Mouse (Mus musculus): ENCODE results near the gene Zfp62. TPM values are rescaled to one million over a fixed set of nuclear protein-coding genes. Genes with fewer than 3 reads are reported as not detected.
"Not testable (repeated sequence)": the region's sequence is repeated elsewhere in the genome, so short reads cannot be mapped to it uniquely, and the experiment has no call there.

Gene Zfp62
- polyA plus RNA-seq, 1 experiment from 2014 or later = 34.5 TPM

- H3K4me3 ChIP-seq (ENCODE audit: low read depth, low read length) = no peak overlapping the region
- WGBS = 71% methylated on average over 1 of the region's 1 CpGs
- no peaks in the 10 kb centered on the region for H3K4me1 ChIP-seq (replicated peaks; ENCODE audit: control insufficient read depth, insufficient read depth, low read length)
- no peaks in the 10 kb centered on the region for H3K36me3 ChIP-seq (ENCODE audit: control insufficient read depth, insufficient read depth, low read length)
- DNase-seq (ENCODE audit: low spot score) (no peak), ATAC-seq (replicated peaks; ENCODE audit: low FRiP score, low TSS enrichment, low read depth) (no peak)
- no peaks in the 10 kb centered on the region for H3K27me3 ChIP-seq (replicated peaks; ENCODE audit: control insufficient read depth, insufficient read depth, low read length)
- H3K9ac ChIP-seq (ENCODE audit: low read length) = no peak overlapping the region
- H3K9me3 ChIP-seq (ENCODE audit: control insufficient read depth, low read length) = no peaks in the 10 kb centered on the region
- H3K4me2 ChIP-seq (ENCODE audit: low read length) = no peak overlapping the region
- no peak overlapping the region for H3K27ac ChIP-seq (ENCODE audit: low read depth)
Observed at GRCm38 (mm10) chr11:49183172-49183571, 19.9 kb upstream of the Zfp62 start.

- no peaks in the 10 kb centered on the region for H3K27me3 ChIP-seq (replicated peaks; ENCODE audit: control insufficient read depth, insufficient read depth, low read length)
- H3K4me1 ChIP-seq (replicated peaks; ENCODE audit: control insufficient read depth, insufficient read depth, low read length) = no peaks in the 10 kb centered on the region
- H3K9me3 ChIP-seq (ENCODE audit: control insufficient read depth, low read length) = no peaks in the 10 kb centered on the region
- H3K4me3 ChIP-seq (ENCODE audit: low read depth, low read length) = no peak overlapping the region
- DNase-seq (ENCODE audit: low spot score) (no peak), ATAC-seq (replicated peaks; ENCODE audit: low FRiP score, low TSS enrichment, low read depth) (no peak)
- H3K36me3 ChIP-seq (ENCODE audit: control insufficient read depth, insufficient read depth, low read length) = no peaks in the 10 kb centered on the region
- WGBS = 78% methylated on average over 6 of the region's 6 CpGs
- H3K9ac ChIP-seq (ENCODE audit: low read length) = no peak overlapping the region
- no peak overlapping the region for H3K27ac ChIP-seq (ENCODE audit: low read depth)
- no peak overlapping the region for H3K4me2 ChIP-seq (ENCODE audit: low read length)
Observed at GRCm38 (mm10) chr11:49186452-49186851, 16.6 kb upstream of the Zfp62 start.

DNA sequence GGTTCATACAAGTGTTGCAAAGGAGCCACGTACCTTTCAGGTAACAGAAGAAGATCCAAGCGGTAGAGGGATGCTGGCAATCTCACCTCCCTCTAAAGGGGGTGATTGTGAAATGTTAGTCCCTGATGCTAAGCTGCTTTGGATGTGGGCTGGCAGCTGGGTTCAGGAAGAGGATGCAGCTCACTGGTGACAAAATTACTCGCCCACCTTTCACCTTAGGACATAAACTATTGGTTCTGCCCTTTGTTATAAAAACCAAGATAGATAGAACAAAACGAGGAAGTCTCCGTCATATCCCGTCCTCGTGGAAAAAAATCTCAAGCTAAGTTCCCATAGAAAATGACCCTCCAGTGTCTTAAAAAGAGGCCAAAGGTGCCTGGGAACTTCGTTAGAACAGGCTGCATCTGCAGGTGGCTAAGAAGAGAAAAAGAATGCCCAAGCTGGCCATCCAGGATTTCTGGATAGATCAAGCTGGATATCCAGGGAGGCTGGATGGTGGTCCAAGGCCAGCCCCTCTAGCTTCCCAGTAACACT, 16.1 kb upstream of the Zfp62 start, which contains the start of gene Btnl9:
Gene Btnl9 (minus strand): TSS at position 205 of the 534 bp plus-strand sequence.
- ATAC-seq (replicated peaks; ENCODE audit: low FRiP score, low TSS enrichment, low read depth) (no peak), DNase-seq (ENCODE audit: low spot score) (no peak)
- 72% methylated on average over 8 of the region's 8 CpGs for WGBS
- Histone ChIP-seq H3K27me3 (replicated peaks; ENCODE audit: control insufficient read depth, insufficient read depth, low read length) (no peaks in the 10 kb centered on the region), H3K36me3 (ENCODE audit: control insufficient read depth, insufficient read depth, low read length) (no peaks in the 10 kb centered on the region), H3K27ac (ENCODE audit: low read depth) (no peak within 1 kb of the TSS), H3K4me2 (ENCODE audit: low read length) (no peak within 1 kb of the TSS), H3K4me1 (replicated peaks; ENCODE audit: control insufficient read depth, insufficient read depth, low read length) (no peaks in the 10 kb centered on the region), H3K9me3 (ENCODE audit: control insufficient read depth, low read length) (no peaks in the 10 kb centered on the region), H3K9ac (ENCODE audit: low read length) (no peak within 1 kb of the TSS), H3K4me3 (ENCODE audit: low read depth, low read length) (no peak within 1 kb of the TSS)

DNA sequence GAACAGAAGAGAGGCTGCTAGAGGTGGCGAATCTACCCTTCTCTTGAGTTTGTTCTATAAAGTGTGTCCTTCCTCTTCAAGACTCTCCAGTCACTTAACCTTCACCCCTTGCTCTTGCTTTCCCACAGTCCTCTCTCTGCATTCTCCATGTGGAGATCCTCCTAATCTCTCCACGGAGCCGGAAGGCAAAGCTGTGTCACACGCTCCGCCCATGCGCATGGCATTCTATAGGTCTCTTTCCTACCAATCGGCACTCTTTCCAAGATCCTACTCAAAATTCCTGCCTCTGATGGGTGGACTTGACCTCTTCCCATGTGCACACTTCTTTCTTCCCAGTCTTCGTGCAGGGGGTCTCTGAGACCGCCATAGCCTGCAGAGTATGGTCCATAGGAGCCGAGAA, 15.4 kb upstream of the Zfp62 start:
- Histone ChIP-seq H3K9me3 (ENCODE audit: control insufficient read depth, low read length) (no peaks in the 10 kb centered on the region), H3K9ac (ENCODE audit: low read length) (no peak overlapping the region), H3K27ac (ENCODE audit: low read depth) (no peak overlapping the region), H3K4me3 (ENCODE audit: low read depth, low read length) (no peak overlapping the region), H3K4me1 (replicated peaks; ENCODE audit: control insufficient read depth, insufficient read depth, low read length) (no peaks in the 10 kb centered on the region), H3K36me3 (ENCODE audit: control insufficient read depth, insufficient read depth, low read length) (no peaks in the 10 kb centered on the region), H3K4me2 (ENCODE audit: low read length) (no peak overlapping the region), H3K27me3 (replicated peaks; ENCODE audit: control insufficient read depth, insufficient read depth, low read length) (no peaks in the 10 kb centered on the region)
- 76% methylated on average over 10 of the region's 10 CpGs for WGBS
- no peak for DNase-seq (ENCODE audit: low spot score)
- no peak for ATAC-seq (replicated peaks; ENCODE audit: low FRiP score, low TSS enrichment, low read depth)

DNA sequence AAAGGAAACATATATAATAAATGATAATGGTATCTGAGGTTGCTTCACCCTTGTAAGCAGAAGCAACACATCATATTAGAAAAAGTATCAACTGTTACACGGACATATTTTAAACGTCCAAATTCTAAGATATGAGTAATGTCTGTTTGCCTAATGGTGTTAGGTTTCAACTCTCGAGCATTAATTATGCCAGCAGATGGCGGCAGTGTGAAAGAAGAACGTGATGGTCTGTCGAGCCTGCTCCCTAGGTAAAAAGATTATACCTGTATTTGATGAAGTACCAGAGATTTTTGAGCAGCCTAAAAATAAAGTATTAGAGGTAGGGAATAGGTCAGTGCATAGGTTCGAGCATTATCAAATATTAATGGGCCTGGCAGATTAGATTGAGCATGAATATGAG, 13.4 kb upstream of the Zfp62 start:
- H3K27me3 ChIP-seq (replicated peaks; ENCODE audit: control insufficient read depth, insufficient read depth, low read length) = no peaks in the 10 kb centered on the region
- WGBS = 2% methylated on average over 7 of the region's 7 CpGs
- no peak overlapping the region for H3K9ac ChIP-seq (ENCODE audit: low read length)
- no peak overlapping the region for H3K4me3 ChIP-seq (ENCODE audit: low read depth, low read length)
- H3K4me1 ChIP-seq (replicated peaks; ENCODE audit: control insufficient read depth, insufficient read depth, low read length) = no peaks in the 10 kb centered on the region
- no peak overlapping the region for H3K27ac ChIP-seq (ENCODE audit: low read depth)
- no peak; the same call in 1 of the 2 replicates for ATAC-seq (replicated peaks; ENCODE audit: low FRiP score, low TSS enrichment, low read depth)
- DNase-seq (ENCODE audit: low spot score) = peak; percentile 75
- H3K4me2 ChIP-seq (ENCODE audit: low read length) = no peak overlapping the region
- H3K36me3 ChIP-seq (ENCODE audit: control insufficient read depth, insufficient read depth, low read length) = no peaks in the 10 kb centered on the region
- no peaks in the 10 kb centered on the region for H3K9me3 ChIP-seq (ENCODE audit: control insufficient read depth, low read length)

GRCm38 (mm10) chr11:49191083-49191482, 12.0 kb upstream of the Zfp62 start:
- Histone ChIP-seq H3K9me3 (ENCODE audit: control insufficient read depth, low read length) (no peaks in the 10 kb centered on the region), H3K36me3 (ENCODE audit: control insufficient read depth, insufficient read depth, low read length) (no peaks in the 10 kb centered on the region), H3K27ac (ENCODE audit: low read depth) (no peak overlapping the region), H3K9ac (ENCODE audit: low read length) (no peak overlapping the region), H3K4me1 (replicated peaks; ENCODE audit: control insufficient read depth, insufficient read depth, low read length) (no peaks in the 10 kb centered on the region), H3K4me3 (ENCODE audit: low read depth, low read length) (no peak overlapping the region), H3K27me3 (replicated peaks; ENCODE audit: control insufficient read depth, insufficient read depth, low read length) (no peaks in the 10 kb centered on the region), H3K4me2 (ENCODE audit: low read length) (no peak overlapping the region)
- ATAC-seq (replicated peaks; ENCODE audit: low FRiP score, low TSS enrichment, low read depth) (no peak), DNase-seq (ENCODE audit: low spot score) (no peak)
- 68% methylated on average over 2 of the region's 2 CpGs for WGBS

DNA sequence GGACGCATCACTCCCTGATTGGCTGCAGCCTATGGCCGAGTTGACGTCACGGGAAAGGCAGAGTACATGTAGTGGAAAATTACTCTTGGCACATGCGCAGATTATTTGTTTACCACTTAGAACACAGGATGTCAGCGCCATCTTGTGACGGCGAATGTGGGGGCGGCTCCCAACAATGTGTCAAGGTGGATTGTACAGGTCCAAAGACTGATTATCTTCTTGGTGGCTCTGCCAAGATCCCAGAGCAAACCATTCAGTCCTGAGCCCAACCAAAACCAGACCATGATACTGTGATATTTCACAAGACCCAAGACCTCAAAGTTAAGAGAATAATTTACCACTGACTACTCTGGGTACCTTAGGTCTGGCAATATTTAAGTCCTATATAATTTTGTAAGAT, 8.3 kb upstream of the Zfp62 start:
- H3K27me3 ChIP-seq (replicated peaks; ENCODE audit: control insufficient read depth, insufficient read depth, low read length); H3K27ac ChIP-seq (ENCODE audit: low read depth); H3K36me3 ChIP-seq (ENCODE audit: control insufficient read depth, insufficient read depth, low read length); H3K9me3 ChIP-seq (ENCODE audit: control insufficient read depth, low read length); H3K4me1 ChIP-seq (replicated peaks; ENCODE audit: control insufficient read depth, insufficient read depth, low read length); H3K4me2 ChIP-seq (ENCODE audit: low read length); H3K9ac ChIP-seq (ENCODE audit: low read length); DNase-seq (ENCODE audit: low spot score); ATAC-seq (replicated peaks; ENCODE audit: low FRiP score, low TSS enrichment, low read depth); H3K4me3 ChIP-seq (ENCODE audit: low read depth, low read length): not testable (repeated sequence)
- WGBS = 93% methylated on average over 9 of the region's 9 CpGs

- H3K27me3 ChIP-seq (replicated peaks; ENCODE audit: control insufficient read depth, insufficient read depth, low read length) = no peaks in the 10 kb centered on the region
- no peak overlapping the region for H3K4me2 ChIP-seq (ENCODE audit: low read length)
- no peak overlapping the region for H3K27ac ChIP-seq (ENCODE audit: low read depth)
- no peak for ATAC-seq (replicated peaks; ENCODE audit: low FRiP score, low TSS enrichment, low read depth)
- H3K36me3 ChIP-seq (ENCODE audit: control insufficient read depth, insufficient read depth, low read length) = no peaks in the 10 kb centered on the region
- no peak overlapping the region for H3K9ac ChIP-seq (ENCODE audit: low read length)
- 79% methylated on average over 7 of the region's 7 CpGs for WGBS
- no peak overlapping the region for H3K4me3 ChIP-seq (ENCODE audit: low read depth, low read length)
- H3K4me1 ChIP-seq (replicated peaks; ENCODE audit: control insufficient read depth, insufficient read depth, low read length) = no peaks in the 10 kb centered on the region
- no peaks in the 10 kb centered on the region for H3K9me3 ChIP-seq (ENCODE audit: control insufficient read depth, low read length)
- no peak for DNase-seq (ENCODE audit: low spot score)
Observed at GRCm38 (mm10) chr11:49195819-49196322, 7.2 kb upstream of the Zfp62 start.

- Histone ChIP-seq H3K36me3 (ENCODE audit: control insufficient read depth, insufficient read depth, low read length) (no peaks in the 10 kb centered on the region), H3K4me3 (ENCODE audit: low read depth, low read length) (no peak overlapping the region), H3K27ac (ENCODE audit: low read depth) (no peak overlapping the region), H3K9ac (ENCODE audit: low read length) (no peak overlapping the region), H3K27me3 (replicated peaks; ENCODE audit: control insufficient read depth, insufficient read depth, low read length) (no peaks in the 10 kb centered on the region), H3K4me1 (replicated peaks; ENCODE audit: control insufficient read depth, insufficient read depth, low read length) (peaks cover 8% of the 10 kb centered on the region; the same call in 1 of the 2 replicates), H3K9me3 (ENCODE audit: control insufficient read depth, low read length) (no peaks in the 10 kb centered on the region), H3K4me2 (ENCODE audit: low read length) (no peak overlapping the region)
- ATAC-seq (replicated peaks; ENCODE audit: low FRiP score, low TSS enrichment, low read depth) (no peak), DNase-seq (ENCODE audit: low spot score) (no peak)
Observed at GRCm38 (mm10) chr11:49200666-49201065, 2.4 kb upstream of the Zfp62 start.
